Mouse (Mus musculus) adrenal gland, postnatal 25 days (tissue): Measurements from ENCODE around the gene Ccdc122. TPM values are rescaled to one million over a fixed set of nuclear protein-coding genes. Genes with fewer than 3 reads are reported as not detected.
"Not testable (repeated sequence)": the region's sequence is repeated elsewhere in the genome, so short reads cannot be mapped to it uniquely, and the experiment has no call there.

Source experiments
- DNase-seq: peaks from one replicate; pipeline ENCODE4 v3.0.0; 2021; ENCODE audit warnings: mixed read lengths
- long read RNA-seq: library from polyadenylated mRNA; stranded (forward); transcript quantifications from one replicate; pipeline ENCODE4 v2.0.0, GENCODE M21; 2021
- total RNA-seq: library from RNA; stranded (reverse); gene quantifications from 2 replicates; pipeline ENCODE4 v1.2.3, GENCODE M21; 2021

Ccdc122 gene
- 7.5 and 9.8 TPM in 2 replicates for total RNA-seq
- long read RNA-seq, partial matches to known transcripts: 4 of 8 reads
- long read RNA-seq, other reads (novel, unspliced or antisense): 0 of 8 reads

DNA sequence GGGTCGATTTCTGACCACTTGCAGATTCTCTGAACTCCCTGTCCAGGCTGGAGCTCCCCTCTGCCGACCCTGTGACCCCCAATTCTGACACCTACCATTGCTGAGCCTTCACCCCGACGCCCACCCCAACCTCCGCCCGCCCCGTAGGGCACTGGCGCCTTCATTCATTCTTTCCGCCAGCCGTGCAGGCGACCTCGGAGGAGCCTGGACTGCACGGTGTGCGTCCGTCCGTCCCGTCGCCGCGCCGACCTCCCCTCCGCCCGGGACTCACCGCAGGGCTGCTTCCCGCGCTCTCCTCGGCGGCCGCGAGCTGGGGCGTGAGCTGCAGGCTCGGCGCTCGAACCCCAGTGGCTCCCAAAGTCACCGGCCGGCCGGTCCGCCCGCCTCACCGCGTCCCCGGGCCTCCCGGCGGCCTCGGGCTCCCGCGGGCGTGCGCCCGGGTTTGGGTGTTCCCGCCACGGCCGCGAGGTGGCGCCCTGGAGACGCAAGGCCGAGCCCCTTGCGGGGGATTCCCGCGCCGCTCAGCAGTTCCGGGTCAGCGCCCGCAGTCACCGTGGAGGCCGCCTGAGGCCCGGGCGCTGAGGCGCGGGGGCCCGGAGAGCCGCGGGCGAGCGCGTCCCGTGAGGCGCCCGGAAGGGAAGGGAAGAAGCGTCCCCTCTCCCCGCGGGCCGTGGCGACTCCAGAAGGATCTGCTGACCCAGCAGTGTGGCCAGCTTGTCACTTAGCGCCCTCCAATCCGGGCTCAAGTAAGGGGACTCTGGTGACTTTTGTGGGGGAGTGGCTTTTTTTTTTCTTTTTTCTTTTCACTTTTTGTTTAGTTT lies at the start of gene Ccdc122, which contains the start of gene Lacc1:
Gene Ccdc122 (plus strand): TSS at position 547 of the 821 bp plus-strand sequence.
Gene Lacc1 (minus strand): TSS at position 679 of the 821 bp plus-strand sequence.
- peak; percentile 88 for DNase-seq

GRCm38 (mm10) chr14:76990351-76990750 lies 46.2 kb upstream of the Ccdc122 start:
- not testable (repeated sequence) for DNase-seq

GRCm38 (mm10) chr14:77004740-77005139 lies 31.8 kb upstream of the Ccdc122 start:
- no peak for DNase-seq

GRCm38 (mm10) chr14:77005566-77005965 lies 31.0 kb upstream of the Ccdc122 start:
- no peak for DNase-seq

DNA sequence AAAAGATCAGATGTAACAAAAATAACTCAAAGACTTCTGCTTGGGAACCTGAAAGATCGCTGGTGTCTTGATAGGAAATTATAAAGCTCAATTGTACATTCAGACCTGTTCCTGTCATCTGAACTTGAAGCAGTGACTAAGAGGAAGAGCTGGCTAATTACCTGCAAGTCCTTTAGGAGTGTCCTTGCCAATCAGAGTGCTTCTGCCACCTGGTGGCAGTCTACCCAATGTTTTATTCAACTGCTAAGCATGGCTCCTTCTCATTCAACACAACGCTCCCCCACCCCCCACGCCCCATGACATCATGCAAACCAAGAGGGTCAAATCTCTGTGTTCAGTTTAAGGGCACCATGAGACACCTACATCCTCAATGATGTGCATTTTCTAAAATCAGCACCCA lies 28.3 kb upstream of the Ccdc122 start:
- peak; percentile 76 for DNase-seq

DNA sequence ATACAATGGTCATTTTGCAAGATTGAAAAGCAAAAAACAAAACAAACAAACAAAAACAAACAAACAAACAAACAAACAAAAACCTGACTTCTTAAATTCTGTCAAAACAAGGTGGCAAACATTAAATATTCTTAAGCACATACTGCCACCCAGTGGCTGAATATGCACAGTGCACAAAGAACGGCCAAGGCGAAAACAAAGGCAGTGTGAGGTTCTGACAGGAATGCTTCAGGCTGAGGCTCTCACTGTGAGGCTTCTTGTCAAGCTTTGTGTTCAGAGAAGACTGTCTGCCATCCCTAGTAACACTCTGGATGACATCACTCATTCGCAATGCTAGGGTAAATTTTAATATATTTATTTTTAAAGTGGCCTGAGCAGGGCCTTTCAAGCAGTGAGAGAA lies 24.8 kb upstream of the Ccdc122 start:
- peak; percentile 56 for DNase-seq

DNA sequence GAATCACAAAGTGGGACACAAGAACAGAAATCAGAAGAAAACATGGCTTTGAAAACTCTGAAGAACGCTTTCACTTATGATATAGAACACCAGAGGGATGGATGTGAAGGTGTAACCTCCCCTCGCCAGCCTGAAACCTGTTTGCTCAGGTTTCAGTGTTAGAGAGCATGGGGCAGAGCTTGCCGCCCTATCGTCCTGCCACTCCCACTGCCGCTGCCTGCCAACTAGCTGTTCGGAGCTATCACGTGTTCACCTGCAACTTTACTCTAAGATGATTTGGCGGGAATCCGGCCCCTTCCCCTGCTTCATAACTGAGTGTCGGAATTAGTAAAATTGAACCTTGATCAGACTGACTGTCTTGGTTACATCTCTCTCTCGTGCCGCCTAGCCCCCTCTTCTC lies 19.8 kb upstream of the Ccdc122 start:
- DNase-seq: not testable (repeated sequence)

GRCm38 (mm10) chr14:77017211-77017610 lies 19.4 kb upstream of the Ccdc122 start:
- no peak for DNase-seq

- no peak for DNase-seq
These were observed 12.1 kb upstream of the Ccdc122 start for GRCm38 (mm10) chr14:77024499-77024898.

DNA sequence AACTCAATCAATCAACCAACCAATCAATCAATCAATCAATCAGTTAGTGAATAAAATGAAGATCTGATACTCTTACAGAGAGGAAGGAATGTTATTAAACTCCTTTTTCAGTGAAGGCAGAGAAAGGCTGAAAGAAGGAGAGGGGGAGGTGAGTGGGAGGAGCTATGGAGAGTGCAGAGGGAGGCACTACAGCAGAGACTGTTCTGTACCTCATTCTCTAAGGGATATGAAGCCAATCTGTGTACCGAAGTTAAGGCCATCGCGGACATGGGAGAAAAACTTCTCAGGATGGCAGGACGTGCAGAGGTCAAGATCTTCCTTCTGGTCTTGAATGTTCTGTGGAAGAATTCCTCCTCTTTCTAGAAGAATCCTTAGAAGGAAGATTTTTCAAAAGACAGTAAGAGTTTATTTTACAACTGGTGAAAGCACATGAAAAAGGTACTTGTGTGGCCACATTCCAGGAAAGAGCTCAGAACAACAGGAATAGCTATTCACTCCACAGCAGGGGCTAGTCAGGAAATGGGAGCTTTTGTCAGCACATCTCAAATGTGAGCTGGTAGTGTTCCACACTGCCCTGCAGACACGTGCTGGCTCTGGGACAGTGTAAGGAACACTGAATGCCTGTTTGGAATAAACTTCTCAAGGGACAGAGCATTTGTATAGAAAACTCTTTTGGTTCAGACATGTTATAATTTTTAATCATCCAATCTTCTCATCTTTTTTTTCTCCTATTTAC lies 7.1 kb upstream of the Ccdc122 start:
- no peak for DNase-seq

GRCm38 (mm10) chr14:77030808-77031207 lies 5.8 kb upstream of the Ccdc122 start:
- no peak for DNase-seq

- no peak for DNase-seq
These were observed 4.1 kb upstream of the Ccdc122 start for GRCm38 (mm10) chr14:77032433-77032832.

- no peak for DNase-seq
These were observed 3.2 kb upstream of the Ccdc122 start for GRCm38 (mm10) chr14:77033391-77033790.

DNA sequence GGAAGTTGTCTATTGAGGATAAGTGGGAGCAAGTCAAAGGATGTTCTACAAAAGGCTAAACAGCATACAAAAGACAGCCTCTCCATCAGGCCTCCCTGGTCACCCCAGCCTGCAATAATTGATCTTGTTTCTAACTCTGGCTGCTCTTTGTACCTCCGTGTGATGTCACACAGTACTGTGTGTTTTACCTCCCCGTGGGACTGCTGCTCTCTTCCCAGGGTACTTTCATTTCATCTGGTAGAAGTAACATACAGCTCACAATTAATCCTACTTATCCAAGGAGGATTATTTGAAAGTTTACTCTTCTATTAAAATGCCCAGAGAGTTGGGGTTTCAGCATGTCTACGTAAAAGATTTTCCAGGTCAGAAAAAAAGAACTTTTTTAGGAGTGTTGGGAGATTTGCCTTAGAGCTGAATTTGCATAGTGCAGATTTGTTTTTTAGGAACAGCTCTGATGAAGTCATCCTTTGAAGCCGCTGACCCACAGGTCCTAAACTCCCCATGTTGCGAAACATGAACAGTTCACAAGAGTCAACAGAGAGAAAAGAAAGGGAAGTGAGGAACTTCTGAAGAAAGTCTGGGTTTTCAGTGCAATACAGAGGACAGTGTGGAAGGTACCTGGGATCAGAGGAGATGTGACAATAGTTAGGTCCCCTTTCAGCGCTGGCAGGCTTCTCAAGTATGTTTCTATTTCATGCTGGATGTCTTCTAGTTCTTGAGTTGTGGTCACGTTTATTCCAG lies 2.2 kb upstream of the Ccdc122 start:
- DNase-seq: no peak

- no peak for DNase-seq
These were observed 1.6 kb upstream of the Ccdc122 start for GRCm38 (mm10) chr14:77034970-77035369.

GRCm38 (mm10) chr14:77037330-77037729 lies 758 bp downstream of the Ccdc122 start:
- DNase-seq: no peak

GRCm38 (mm10) chr14:77037832-77038425 lies 1.4 kb downstream of the Ccdc122 start:
- peak; percentile 16 for DNase-seq

- no peak for DNase-seq
These were observed 16.7 kb downstream of the Ccdc122 start for GRCm38 (mm10) chr14:77053288-77053687.

DNA sequence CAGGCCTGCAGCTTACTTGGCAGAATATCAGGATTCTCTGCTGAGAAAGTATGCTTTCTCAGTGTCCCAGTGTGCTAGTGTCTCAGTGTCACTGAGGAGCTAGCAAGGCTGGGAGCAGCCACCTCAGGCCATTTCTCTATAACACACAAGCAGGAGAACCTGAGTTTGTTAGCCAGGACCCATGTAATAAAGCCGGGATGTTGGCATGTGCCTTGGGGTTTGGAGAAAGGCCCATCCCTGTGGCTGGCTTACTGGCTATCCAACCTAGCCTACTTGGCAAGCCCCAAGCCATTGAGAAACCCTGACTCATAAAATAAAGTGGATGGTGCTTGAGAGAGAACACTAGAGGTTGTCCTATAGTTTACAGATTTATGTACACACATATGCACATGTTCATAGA lies 32.8 kb downstream of the Ccdc122 start:
- DNase-seq: peak; percentile 17

- no peak for DNase-seq
These were observed 44.7 kb downstream of the Ccdc122 start for GRCm38 (mm10) chr14:77081248-77081647.

- peak; percentile 12 for DNase-seq
These were observed 63.7 kb downstream of the Ccdc122 start for GRCm38 (mm10) chr14:77100285-77100684.

DNA sequence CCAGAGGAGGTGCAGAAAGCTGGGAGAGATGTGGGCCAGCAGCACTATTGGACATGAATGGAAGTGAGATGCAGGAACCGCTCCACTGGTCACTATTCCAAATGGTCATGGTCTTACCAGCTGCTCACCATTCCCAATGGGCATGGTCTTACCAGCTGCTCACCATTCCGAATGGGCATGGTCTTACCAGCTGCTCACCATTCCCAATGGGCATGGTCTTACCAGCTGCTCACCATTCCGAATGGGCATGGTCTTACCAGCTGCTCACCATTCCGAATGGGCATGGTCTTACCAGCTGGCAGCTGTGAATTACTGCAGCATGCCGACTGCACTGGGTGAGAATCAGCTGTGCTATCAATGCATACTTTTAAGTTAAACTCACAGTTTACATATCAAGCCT lies 74.0 kb downstream of the Ccdc122 start:
- DNase-seq: not testable (repeated sequence)
